Mouse (Mus musculus) T-helper 2 cell (primary cell): ENCODE results near the gene Slc4a8.

Source experiments
- in situ Hi-C: fragments of 300-600 bp; cut with MboI, MseI; formaldehyde crosslinking; loops from one replicate; pipeline ENCODE4 v1.15.1; 2025; ENCODE audit warnings: high pct_unique_total_duplicates

The Slc4a8 gene

GRCm38 (mm10) chr15:100769023-100769422, 7.5 kb downstream of the Slc4a8 start:
- in situ Hi-C loops, result loop anchor here (10.0 to 25.0 kb wide), 2 partner anchors 506 to 1368 kb away; partner anchors contain the start of genes Igfbp6 and Spryd3

- in situ Hi-C loops, result loop anchor here (25.0 kb wide), 1 partner anchor 1367 kb away; the partner anchor contains the start of genes Igfbp6 and Spryd3
Measured at GRCm38 (mm10) chr15:100770338-100770737, 8.8 kb downstream of the Slc4a8 start.

- in situ Hi-C loops, result loop anchor here (25.0 kb wide), 1 partner anchor 1365 kb away; the partner anchor contains the start of genes Igfbp6 and Spryd3
Measured at GRCm38 (mm10) chr15:100772685-100773084, 11.1 kb downstream of the Slc4a8 start.

- in situ Hi-C loops, result loop anchor here (25.0 kb wide), 1 partner anchor 1363 kb away; the partner anchor contains the start of genes Igfbp6 and Spryd3
Measured at GRCm38 (mm10) chr15:100773859-100774258, 12.3 kb downstream of the Slc4a8 start.

DNA sequence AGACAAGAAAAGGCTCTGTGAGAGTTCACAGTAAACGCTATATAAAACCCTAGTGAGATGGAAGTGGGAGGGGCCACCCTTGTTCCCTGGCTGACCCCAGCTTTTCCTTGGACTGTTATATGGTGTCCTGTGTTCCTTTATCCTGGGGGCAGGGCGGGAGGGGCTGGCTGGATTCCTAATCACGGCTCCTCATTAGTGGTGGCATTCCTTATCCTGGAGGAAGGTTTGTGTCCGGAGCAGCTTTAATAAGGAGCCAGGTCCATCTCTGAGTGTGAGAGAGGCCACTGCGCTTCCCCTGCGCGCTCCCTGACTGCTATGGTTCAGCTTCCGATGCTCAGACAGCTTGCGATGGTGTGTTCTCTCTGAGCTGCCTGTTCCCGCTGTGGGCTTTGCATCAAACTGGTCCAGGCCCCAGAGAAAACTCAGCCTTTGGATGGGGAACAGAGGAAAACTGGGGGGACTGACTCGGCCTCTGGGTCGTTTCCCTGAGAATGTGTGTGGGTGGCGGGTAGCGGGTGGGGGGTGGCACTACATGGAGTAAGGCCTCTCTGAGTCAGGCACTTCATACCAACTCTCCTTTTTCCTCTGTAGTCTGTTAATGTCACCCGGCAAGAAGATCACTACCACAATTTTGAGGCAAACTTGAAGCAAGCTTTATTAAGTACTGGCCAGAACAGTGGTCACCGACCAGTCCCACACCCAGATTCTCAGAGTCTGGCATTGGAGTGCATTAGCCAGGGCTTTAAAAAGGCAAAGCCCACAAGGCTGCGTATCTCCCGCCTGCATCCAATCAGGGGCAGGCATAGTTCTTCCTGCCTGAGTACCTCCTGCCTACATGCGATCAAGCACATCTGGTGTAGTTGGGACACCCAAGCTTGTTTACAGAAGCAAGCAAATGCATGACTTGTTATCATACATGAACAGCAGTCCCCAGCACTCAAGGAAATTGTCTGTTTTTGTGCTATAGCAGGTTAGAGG, 13.9 kb downstream of the Slc4a8 start:
- in situ Hi-C loops, result no loop called here

DNA sequence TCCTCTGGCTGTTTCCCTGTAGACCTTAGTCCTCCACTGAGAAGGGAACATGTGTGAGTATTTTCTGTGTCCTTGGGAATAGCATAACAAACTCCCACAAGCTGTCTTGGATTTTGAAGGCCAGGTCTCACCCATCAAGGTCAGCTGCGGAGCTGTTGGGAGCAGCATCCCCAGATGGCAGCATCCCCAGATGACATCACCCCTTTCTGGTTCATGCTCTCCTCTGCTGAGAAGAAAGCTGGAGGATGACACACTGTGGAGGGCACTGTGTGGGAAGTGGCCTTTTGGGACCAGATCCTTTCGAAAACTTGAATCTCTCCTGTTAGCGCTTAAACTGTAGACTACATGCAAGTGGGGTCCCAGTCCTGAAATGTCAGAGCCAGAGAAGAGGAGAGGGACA, 14.9 kb downstream of the Slc4a8 start:
- in situ Hi-C loops, result no loop called here

- in situ Hi-C loops, result no loop called here
Measured at GRCm38 (mm10) chr15:100777020-100778016, 15.8 kb downstream of the Slc4a8 start.

DNA sequence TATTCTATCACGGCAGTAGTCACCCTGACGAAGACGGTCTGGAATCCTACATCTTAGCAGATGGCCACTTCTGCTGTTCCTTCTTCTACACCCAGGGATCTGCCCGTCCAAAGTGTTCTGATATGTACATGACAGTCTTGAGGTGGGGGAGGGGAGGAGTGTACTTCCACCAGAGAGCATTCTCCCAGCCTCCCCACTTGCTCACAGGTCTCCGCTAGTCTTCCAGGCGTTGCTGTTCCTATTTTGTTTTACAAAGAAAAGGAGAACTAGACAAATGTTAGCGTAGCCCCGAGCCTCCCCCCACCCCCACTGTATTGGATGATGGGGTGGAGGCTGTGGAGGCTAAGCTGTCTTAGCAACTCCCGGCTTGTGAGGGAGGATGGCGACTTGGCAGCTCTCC, 18.3 kb downstream of the Slc4a8 start:
- in situ Hi-C loops, result loop anchor here (5.0 kb wide), 1 partner anchor 42 kb away; no protein-coding TSS in a partner anchor

GRCm38 (mm10) chr15:100783244-100783987, 21.9 kb downstream of the Slc4a8 start:
- in situ Hi-C loops, result loop anchor here (5.0 kb wide), 1 partner anchor 39 kb away; no protein-coding TSS in a partner anchor

GRCm38 (mm10) chr15:100790219-100790618, 28.7 kb downstream of the Slc4a8 start:
- in situ Hi-C loops, result no loop called here

DNA sequence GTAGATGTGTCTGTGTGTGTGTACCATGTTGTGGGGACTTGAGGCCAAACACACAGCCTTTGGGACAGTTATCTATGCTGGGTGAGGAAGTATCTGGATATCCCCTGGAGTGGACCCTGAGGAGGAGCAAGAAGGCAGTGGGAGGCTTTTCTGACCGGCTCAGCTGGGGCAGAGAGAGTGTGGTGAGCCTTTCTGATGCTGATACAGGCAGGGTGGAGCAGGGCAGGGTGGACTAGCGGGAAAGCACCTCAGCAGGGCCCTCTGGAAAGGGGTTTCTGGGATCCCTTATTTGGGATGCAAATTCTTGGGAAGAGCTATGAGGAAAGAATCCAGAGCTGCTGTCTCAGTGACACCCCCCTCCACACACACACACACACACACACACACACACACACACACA, 30.8 kb downstream of the Slc4a8 start:
- in situ Hi-C loops, result no loop called here

DNA sequence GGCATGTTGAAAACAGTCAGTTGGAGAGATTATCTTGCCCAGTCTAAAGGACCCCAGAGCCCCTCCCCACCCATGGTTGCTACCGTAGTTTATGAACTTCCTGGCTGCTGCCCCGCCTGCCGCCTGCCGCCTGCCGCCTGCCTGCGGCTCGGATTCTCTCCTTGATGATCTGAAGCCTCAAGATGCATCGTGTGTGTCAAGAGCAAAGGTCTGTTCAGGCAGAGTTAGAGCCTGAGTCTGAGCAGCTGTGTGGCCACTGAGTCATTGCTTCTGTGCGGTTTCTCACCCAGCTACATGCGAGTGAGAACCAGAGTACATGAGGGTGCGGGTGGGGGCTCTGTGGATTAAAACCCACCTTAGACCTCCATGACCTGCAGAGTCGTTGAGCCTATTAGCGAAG, 39.4 kb downstream of the Slc4a8 start:
- in situ Hi-C loops, result no loop called here

- in situ Hi-C loops, result no loop called here
Measured at GRCm38 (mm10) chr15:100808062-100808461, 46.5 kb downstream of the Slc4a8 start.

- in situ Hi-C loops, result no loop called here
Measured at GRCm38 (mm10) chr15:100808484-100808883, 46.9 kb downstream of the Slc4a8 start.

DNA sequence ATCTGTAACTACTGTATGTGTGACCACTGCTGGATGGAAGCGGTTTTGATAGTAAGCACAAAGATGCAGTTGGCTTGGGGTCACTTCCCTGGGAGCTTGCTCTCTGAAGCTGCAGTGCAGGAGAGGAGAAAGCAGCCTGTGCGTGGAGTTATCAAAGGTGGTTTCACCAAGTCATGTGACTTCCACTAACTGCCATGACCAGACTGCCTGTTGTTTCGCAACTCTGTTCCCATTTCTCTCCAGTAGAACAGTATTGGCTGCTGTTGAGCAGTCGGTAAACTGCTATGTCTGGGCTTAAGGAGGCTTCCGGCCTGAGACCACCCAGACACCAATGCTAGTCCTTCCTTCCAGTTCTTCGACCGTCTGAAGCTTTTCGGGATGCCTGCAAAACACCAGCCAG, 48.7 kb downstream of the Slc4a8 start:
- in situ Hi-C loops, result no loop called here

GRCm38 (mm10) chr15:100813501-100813900, 52.0 kb downstream of the Slc4a8 start:
- in situ Hi-C loops, result no loop called here

DNA sequence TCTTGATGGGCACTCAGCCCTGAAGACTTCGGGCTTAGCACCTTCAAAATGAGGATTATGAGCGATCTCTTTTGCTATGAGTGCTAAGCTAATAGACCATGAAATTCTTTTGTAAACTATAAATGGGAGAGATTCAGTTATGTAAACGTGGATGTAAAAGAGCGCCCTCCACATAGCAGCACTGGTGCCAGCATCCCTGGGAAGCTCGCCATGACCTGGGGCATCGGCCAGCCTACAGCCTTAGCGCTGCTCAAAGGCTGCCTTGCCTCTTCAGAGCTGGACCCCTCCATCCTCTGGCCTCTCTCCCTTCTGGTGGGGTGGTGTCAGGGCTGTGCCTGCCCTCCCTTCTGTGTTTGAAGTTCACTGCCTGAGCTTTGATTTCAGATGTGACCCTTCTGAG, 52.5 kb downstream of the Slc4a8 start:
- in situ Hi-C loops, result no loop called here

- in situ Hi-C loops, result no loop called here
Measured at GRCm38 (mm10) chr15:100815310-100815709, 53.8 kb downstream of the Slc4a8 start.

GRCm38 (mm10) chr15:100818860-100819259, 57.3 kb downstream of the Slc4a8 start:
- in situ Hi-C loops, result no loop called here

- in situ Hi-C loops, result loop anchor here (5.0 to 10.0 kb wide), 3 partner anchors 40 to 1293 kb away; no protein-coding TSS in a partner anchor
Measured at GRCm38 (mm10) chr15:100821824-100822223, 60.3 kb downstream of the Slc4a8 start.

- in situ Hi-C loops, result loop anchor here (5.0 to 10.0 kb wide), 3 partner anchors 40 to 1292 kb away; no protein-coding TSS in a partner anchor
Measured at GRCm38 (mm10) chr15:100822370-100822769, 60.8 kb downstream of the Slc4a8 start.
